Mouse (Mus musculus) embryonic facial prominence, embryonic 12.5 days (tissue): ENCODE data around the gene Thada. TPM values are rescaled to one million over a fixed set of nuclear protein-coding genes. Genes with fewer than 3 reads are reported as not detected.

Experiments used
- ATAC-seq: fragments of 200-750 bp; cut with Nextera tagmentation; 2 replicates; pipeline ENCODE4 v1.8.0; 2017; ENCODE audit not compliant: insufficient number of reproducible peaks, insufficient read depth, low FRiP score, low TSS enrichment
- H3K27ac ChIP-seq: fragments of 300-500 bp; sonication (generic); 2 replicates; pipeline ENCODE4 v1.5.1; 2016; ENCODE audit warnings: mild to moderate bottlenecking
- H3K27me3 ChIP-seq: fragments of 300-500 bp; sonication (generic); 2 replicates; pipeline ENCODE4 v1.6.1; 2016; ENCODE audit warnings: mild to moderate bottlenecking, moderate library complexity
- H3K36me3 ChIP-seq: fragments of 300-500 bp; sonication (generic); 2 replicates; pipeline ENCODE4 v1.6.1; 2016; ENCODE audit warnings: mild to moderate bottlenecking
- H3K4me1 ChIP-seq: fragments of 300-500 bp; sonication (generic); 2 replicates; pipeline ENCODE4 v1.6.1; 2016
- H3K4me2 ChIP-seq: fragments of 300-500 bp; sonication (generic); replicated peaks from 2 replicates; pipeline ENCODE4 v1.6.1; 2016; ENCODE audit warnings: mild to moderate bottlenecking, moderate library complexity
- H3K4me3 ChIP-seq: fragments of 300-500 bp; sonication (generic); 2 replicates; pipeline ENCODE4 v1.5.1; 2016; ENCODE audit warnings: mild to moderate bottlenecking
- H3K9ac ChIP-seq: fragments of 300-500 bp; sonication (generic); 2 replicates; pipeline ENCODE4 v1.6.1; 2016; ENCODE audit warnings: mild to moderate bottlenecking, moderate library complexity
- H3K9me3 ChIP-seq: fragments of 300-500 bp; sonication (generic); 2 replicates; pipeline ENCODE4 v1.6.1; 2016; ENCODE audit warnings: mild to moderate bottlenecking, moderate library complexity
- WGBS: fragments of 180-500 bp; shearing (Covaris S2); methylation state at CpG from one replicate; pipeline ENCODE4 v1.1.7; 2016; 5-methylcytosine and 5-hydroxymethylcytosine counted together
- polyA plus RNA-seq: library from polyadenylated mRNA; unstranded; fragments of >200 nt; fragmentation: Nextera tagmentation; extraction: Ambion mirVana; gene quantifications from 2 replicates; pipeline ENCODE4 v1.2.1, GENCODE M21; 2016

The Thada gene
- polyA plus RNA-seq, 1 experiment from 2014 or later = 10.2 TPM

DNA sequence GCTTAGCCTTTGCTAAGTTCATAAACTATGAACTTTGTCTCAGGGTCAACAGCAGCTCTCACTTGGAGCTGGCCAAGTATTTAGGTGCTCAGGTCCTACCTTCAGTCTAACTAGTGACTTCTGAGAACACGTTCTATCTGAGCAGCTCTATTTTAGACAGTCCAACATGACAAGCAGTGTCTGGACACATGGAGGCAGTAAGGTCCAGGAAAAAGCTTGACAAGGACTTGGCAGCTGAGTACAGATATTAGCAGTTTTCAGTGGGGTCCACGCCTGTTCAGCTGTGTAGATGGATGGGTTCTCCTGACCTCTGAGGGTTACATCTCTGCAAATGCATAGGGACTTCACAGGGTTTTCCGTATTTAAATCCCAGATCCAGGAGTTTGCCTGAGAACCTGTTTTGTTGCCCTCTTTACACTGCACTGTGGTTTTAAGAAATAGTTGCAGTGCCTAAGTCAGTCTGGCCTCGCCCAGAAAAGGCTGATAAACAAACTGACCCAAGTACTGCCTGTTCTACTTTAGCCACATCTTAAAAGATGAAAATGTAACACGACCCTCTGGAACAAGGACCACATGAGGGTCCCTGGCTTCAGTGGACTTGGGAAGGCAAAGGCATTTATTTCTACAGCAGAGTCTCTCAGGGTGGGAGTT, 200.4 kb downstream of the Thada start:
- Histone ChIP-seq H3K9ac (no peak overlapping the region), H3K4me2 (no peak overlapping the region), H3K27me3 (no peaks in the 10 kb centered on the region), H3K27ac (no peak overlapping the region), H3K9me3 (no peaks in the 10 kb centered on the region), H3K36me3 (no peaks in the 10 kb centered on the region), H3K4me1 (peaks cover 6% of the 10 kb centered on the region; the same call in 1 of the 2 replicates), H3K4me3 (no peak overlapping the region)
- WGBS = 73% methylated on average over 5 of the region's 5 CpGs
- no peak for ATAC-seq

DNA sequence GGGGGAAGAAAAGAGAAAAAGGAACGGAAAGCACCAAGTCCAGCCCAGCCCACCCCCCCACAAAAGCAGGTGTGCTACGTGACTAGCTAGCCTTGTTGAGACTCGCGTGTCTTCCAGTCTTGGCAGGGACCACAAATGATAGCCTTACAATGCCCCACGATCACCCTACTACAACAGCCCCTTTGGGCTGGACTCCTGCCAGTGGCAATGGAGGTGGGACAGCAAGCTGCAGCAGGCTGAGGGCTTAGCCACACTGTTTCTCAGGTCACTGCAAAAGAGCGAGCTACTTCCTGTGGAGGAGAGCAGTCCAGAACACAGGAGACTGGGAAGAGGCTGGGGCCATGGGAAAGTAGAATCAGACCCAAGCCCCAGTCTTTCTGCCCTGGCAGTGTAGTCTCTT, 201.7 kb downstream of the Thada start:
- 72% methylated on average over 6 of the region's 6 CpGs for WGBS
- ATAC-seq = no peak
- peaks cover 6% of the 10 kb centered on the region; the same call in 1 of the 2 replicates for H3K4me1 ChIP-seq

DNA sequence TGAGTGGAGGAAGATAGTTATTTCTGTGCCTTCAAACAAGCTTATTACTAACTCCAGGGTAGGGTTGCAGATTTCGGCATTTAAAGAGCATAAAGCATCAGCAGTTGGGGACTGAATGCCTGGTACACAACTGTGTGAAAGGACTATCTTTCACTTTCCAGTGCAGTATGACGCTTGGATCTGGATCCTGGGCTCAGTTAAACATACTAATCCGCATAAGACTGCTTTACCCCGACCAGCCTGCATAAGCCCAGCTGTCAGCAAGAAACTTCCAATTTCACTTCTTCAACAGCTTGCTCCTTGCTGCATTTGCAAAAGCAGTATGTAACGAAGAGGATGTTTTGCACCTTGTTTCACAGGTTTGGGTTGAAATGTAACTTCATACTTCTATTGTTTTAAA, 202.4 kb downstream of the Thada start:
- no peak for ATAC-seq
- Histone ChIP-seq H3K4me2 (no peak overlapping the region), H3K9me3 (no peaks in the 10 kb centered on the region), H3K9ac (no peak overlapping the region), H3K27ac (no peak overlapping the region), H3K4me1 (peaks cover 12% of the 10 kb centered on the region), H3K27me3 (no peaks in the 10 kb centered on the region), H3K4me3 (no peak overlapping the region), H3K36me3 (no peaks in the 10 kb centered on the region)
- 81% methylated on average over 5 of the region's 5 CpGs for WGBS

More for the DNA sequence above, 201.7 kb downstream of the Thada start:
- 0 out of 2 replicates have a peak overlapping the region, but pooled peaks have one; percentile 54 for H3K27ac ChIP-seq
- H3K36me3 ChIP-seq = no peaks in the 10 kb centered on the region
- no peaks in the 10 kb centered on the region for H3K9me3 ChIP-seq
- H3K27me3 ChIP-seq = no peaks in the 10 kb centered on the region
- no peak overlapping the region for H3K9ac ChIP-seq
- H3K4me3 ChIP-seq = no peak overlapping the region
- H3K4me2 ChIP-seq = no peak overlapping the region

DNA sequence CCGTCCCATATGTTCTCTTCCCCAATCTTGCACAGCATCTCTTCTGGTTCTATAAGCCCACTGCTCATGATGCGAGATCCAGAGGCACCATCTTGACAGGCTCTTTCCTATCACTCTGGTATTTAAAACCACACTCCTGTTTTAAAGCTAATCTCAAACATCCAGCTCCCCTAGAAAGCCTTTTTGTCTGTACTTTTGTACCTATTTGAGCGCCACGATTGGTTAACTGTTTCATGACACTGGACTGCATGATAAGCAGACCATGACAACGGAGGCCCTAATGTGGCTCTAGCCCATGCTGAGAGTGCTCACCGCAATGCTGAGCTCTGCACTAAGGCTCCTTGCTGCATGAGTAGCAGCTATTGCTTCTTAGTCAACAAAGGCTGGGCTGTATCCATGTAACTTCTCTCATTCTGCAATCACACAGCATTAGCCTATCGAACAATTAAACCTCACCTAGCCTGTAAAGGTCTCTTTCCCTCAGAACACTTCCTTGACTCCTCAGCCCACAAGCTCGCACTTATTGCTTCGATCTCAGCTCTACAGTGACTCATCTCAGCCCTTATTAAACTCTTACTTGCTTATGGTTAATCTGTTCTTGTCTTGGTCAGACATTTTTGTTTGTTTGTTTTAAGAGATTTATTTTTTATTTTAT, 203.6 kb downstream of the Thada start:
- Histone ChIP-seq H3K36me3 (no peaks in the 10 kb centered on the region), H3K9ac (no peak overlapping the region), H3K4me2 (no peak overlapping the region), H3K9me3 (no peaks in the 10 kb centered on the region), H3K27me3 (no peaks in the 10 kb centered on the region), H3K4me3 (no peak overlapping the region), H3K4me1 (peaks cover 14% of the 10 kb centered on the region), H3K27ac (no peak overlapping the region)
- ATAC-seq = no peak
- 93% methylated on average over 9 of the region's 9 CpGs for WGBS

DNA sequence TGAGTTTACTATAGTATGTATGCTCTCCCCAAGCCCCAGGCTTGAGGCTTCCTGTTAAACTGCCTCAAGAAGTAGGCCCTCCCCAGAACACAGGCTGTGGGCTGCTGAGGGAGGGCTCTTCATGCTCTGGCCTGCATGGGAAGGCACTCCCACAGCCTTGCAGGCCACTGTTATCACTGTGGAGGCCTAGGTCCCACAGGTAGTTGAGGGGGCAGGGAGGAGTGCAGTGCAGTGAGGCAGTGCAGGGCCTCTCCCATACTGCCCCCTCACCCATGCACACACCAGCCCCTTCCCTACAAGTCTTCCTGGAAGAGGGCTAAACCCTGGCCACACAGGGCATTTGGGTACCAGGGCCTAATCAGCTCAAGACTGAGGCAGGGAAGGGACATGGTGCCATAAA, 205.0 kb downstream of the Thada start:
- no peaks in the 10 kb centered on the region for H3K9me3 ChIP-seq
- H3K36me3 ChIP-seq = no peaks in the 10 kb centered on the region
- H3K4me3 ChIP-seq = no peak overlapping the region
- no peak overlapping the region for H3K27ac ChIP-seq
- H3K9ac ChIP-seq = no peak overlapping the region
- no peaks in the 10 kb centered on the region for H3K27me3 ChIP-seq
- H3K4me1 ChIP-seq = peaks cover 13% of the 10 kb centered on the region
- H3K4me2 ChIP-seq = no peak overlapping the region
- ATAC-seq = 0 out of 2 replicates have a peak, but pooled peaks have one; percentile 15

DNA sequence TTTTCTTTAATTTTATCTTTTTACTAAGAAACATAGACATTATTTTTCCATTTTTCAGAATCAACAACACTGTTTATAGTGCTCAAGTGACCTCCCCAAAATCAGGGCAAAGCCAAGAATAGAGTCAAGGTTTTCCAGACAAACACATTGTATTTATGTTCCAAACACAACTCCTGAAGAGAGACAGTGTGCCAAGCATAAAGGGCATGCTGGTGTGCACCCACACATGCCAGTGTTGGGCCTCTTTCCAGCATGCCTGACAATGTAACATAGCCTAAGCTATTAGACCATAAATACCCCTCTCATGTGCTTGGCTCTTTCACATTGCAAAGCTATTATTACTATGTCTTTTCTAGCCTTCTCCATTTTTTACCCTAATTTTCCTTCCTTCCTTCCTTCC, 205.8 kb downstream of the Thada start:
- H3K4me1 ChIP-seq = peaks cover 16% of the 10 kb centered on the region
- H3K9ac ChIP-seq = no peak overlapping the region
- H3K4me2 ChIP-seq = no peak overlapping the region
- no peak for ATAC-seq
- no peaks in the 10 kb centered on the region for H3K27me3 ChIP-seq
- H3K27ac ChIP-seq = no peak overlapping the region
- no peaks in the 10 kb centered on the region for H3K36me3 ChIP-seq
- H3K9me3 ChIP-seq = no peaks in the 10 kb centered on the region
- H3K4me3 ChIP-seq = no peak overlapping the region

DNA sequence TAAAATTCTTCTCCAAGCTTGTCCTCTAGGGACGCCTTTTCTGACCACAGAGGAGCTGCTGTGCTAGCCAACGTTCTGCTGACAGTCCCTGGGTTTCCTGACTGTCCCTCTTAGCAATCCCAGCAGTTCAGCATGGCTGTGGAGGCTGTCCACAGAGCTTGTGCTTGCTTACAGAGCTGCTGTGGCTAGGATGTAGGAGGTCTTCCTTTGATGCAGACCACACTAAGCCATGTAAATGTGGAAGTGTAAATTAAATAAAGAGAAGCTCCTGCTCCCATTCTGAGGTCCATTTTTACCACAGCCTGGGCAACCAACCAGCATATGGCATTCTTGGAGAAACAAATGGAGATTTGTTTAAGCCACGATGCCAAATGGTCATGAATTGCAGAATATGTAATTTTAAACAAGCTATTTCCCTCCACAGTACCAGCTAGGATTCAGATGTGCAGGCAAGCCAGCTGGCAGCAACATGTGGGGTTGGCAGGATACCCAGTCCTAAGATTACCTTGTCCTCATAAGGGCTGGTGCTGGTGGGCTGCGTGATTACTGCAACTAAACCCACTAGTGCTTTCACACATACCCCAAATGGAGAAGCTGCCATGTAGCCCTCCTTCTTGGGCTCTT, 207.3 kb downstream of the Thada start:
- H3K9me3 ChIP-seq = no peaks in the 10 kb centered on the region
- no peak for ATAC-seq
- 55% methylated on average over 4 of the region's 4 CpGs for WGBS
- H3K27me3 ChIP-seq = no peaks in the 10 kb centered on the region
- peaks cover 16% of the 10 kb centered on the region for H3K4me1 ChIP-seq
- no peak overlapping the region for H3K9ac ChIP-seq
- H3K27ac ChIP-seq = 0 out of 2 replicates have a peak overlapping the region, but pooled peaks have one; percentile 17
- H3K4me2 ChIP-seq = no peak overlapping the region
- H3K4me3 ChIP-seq = no peak overlapping the region
- H3K36me3 ChIP-seq = no peaks in the 10 kb centered on the region

DNA sequence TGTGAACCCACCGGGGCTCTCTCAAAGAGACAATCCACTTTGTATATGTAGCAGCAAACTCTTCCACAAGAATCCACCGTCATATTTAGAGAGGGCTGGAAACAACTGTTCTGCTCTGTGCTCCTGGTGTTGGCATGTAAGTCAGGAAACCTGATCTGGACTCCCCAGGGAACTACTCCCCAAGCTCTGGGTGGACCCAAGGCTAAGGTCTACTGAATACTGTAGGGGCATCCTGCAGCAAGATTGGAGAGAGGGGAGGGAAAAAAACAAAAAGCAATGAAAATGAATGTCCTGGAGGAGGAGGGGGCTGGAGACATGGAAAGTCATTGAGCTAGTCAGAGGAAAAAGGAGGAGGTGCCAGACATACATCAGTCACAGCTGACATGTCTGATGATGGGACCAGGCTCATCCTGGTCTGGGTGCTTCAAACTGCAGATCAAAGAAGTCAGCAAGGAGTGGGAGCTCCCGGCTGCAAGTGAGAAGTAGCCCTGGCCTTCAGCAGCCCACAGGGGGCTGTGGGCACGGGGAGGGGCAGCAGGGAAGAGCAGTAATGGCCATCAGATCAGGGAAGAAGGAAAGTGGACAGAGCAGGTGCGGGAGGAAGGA, 208.0 kb downstream of the Thada start:
- no peak for ATAC-seq
- Histone ChIP-seq H3K4me1 (peaks cover 16% of the 10 kb centered on the region), H3K4me2 (no peak overlapping the region), H3K4me3 (no peak overlapping the region), H3K9ac (no peak overlapping the region), H3K36me3 (no peaks in the 10 kb centered on the region), H3K27ac (no peak overlapping the region), H3K9me3 (no peaks in the 10 kb centered on the region), H3K27me3 (no peaks in the 10 kb centered on the region)
- WGBS = 72% methylated on average over 5 of the region's 5 CpGs

DNA sequence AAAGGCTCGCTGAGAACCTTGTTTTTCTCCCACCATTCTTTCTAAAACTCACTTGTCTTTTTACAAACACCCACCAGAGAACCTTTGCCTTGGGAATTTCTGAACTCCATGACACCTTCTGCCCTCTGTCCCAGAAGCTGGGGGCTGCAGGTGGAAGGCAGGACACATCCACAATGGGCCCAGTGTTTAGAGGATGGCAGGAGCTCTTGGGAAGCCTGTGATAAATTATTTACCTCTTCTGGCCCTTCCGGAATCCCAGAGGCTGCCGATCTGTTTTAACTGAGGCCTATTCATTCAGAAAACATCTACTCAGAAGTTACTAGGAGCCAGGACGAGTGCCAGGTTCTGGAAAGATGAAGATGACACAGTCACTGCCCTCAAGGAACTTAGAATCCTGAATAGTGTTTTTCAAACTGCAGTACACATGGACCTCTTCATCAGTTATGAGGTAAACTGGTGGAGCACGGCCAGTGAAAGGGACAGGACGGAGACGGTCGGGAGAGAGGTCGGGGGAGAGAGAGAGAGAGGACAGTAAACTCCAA, 209.7 kb downstream of the Thada start:
- H3K9ac ChIP-seq = no peak overlapping the region
- H3K4me3 ChIP-seq = no peak overlapping the region
- peaks cover 3% of the 10 kb centered on the region; the same call in 1 of the 2 replicates for H3K36me3 ChIP-seq
- no peaks in the 10 kb centered on the region for H3K9me3 ChIP-seq
- 30% methylated on average over 9 of the region's 9 CpGs for WGBS
- H3K27me3 ChIP-seq = no peaks in the 10 kb centered on the region
- peaks cover 16% of the 10 kb centered on the region for H3K4me1 ChIP-seq
- no peak overlapping the region for H3K27ac ChIP-seq
- H3K4me2 ChIP-seq = no peak overlapping the region
- ATAC-seq = no peak

DNA sequence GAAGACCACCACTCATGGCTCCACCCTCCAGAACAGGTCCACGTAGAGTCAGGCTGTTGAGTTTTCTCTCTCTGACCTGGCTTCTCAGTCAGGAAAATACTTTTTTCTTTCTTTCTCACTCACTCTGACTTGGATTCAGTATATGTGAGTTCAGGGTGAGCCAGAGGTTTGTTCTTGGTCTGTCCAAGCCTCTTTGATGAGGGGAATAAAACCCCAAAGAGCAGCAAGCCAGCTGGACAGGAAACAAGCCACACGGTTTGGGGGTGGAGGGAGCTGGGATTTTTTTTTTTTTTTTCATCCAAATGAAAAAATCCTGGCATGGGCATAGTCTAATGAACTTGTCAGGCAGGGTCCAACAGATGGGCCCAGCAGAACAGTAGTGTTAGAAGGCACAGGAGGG, 210.2 kb downstream of the Thada start:
- H3K4me2 ChIP-seq = no peak overlapping the region
- H3K4me3 ChIP-seq = no peak overlapping the region
- no peaks in the 10 kb centered on the region for H3K27me3 ChIP-seq
- no peaks in the 10 kb centered on the region for H3K9me3 ChIP-seq
- WGBS = 24% methylated on average over 2 of the region's 2 CpGs
- H3K9ac ChIP-seq = no peak overlapping the region
- H3K27ac ChIP-seq = peak overlapping the region; percentile 55; the same call in 1 of the 2 replicates
- peaks cover 5% of the 10 kb centered on the region for H3K36me3 ChIP-seq
- ATAC-seq = no peak
- peaks cover 16% of the 10 kb centered on the region for H3K4me1 ChIP-seq

DNA sequence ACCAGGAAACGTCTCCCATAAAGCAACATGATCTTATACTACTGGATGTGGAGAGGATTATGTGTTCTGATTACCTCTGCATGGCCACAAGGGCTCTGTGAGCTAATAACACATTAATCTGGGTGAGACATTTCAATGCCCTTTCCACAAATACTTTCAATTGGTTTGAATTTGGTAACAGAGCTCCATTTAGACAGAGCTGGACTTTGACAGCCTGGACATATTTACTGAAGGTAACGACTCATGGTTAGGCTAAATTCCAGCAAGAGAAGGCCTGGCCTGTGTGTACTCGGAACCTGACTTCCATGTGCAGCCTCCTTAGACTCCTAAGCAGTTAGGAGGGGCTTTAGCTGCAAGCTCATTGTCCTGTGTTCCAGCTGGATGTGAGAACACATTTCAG, 214.6 kb downstream of the Thada start:
- no peaks in the 10 kb centered on the region for H3K27me3 ChIP-seq
- no peaks in the 10 kb centered on the region for H3K9me3 ChIP-seq
- H3K9ac ChIP-seq = no peak overlapping the region
- H3K27ac ChIP-seq = no peak overlapping the region
- H3K36me3 ChIP-seq = peaks cover 14% of the 10 kb centered on the region
- ATAC-seq = no peak
- 77% methylated on average over 3 of the region's 3 CpGs for WGBS
- no peak overlapping the region for H3K4me2 ChIP-seq
- H3K4me1 ChIP-seq = 0 out of 2 replicates have a peak, but pooled peaks cover 8% of the 10 kb centered on the region
- H3K4me3 ChIP-seq = no peak overlapping the region
